Mouse (Mus musculus): ENCODE measurements around the gene 4930432K21Rik. TPM values are rescaled to one million over a fixed set of nuclear protein-coding genes. Genes with fewer than 3 reads are reported as not detected.

Gene 4930432K21Rik
- polyA plus RNA-seq, 1 experiment from 2014 or later: 2.7 TPM

DNA sequence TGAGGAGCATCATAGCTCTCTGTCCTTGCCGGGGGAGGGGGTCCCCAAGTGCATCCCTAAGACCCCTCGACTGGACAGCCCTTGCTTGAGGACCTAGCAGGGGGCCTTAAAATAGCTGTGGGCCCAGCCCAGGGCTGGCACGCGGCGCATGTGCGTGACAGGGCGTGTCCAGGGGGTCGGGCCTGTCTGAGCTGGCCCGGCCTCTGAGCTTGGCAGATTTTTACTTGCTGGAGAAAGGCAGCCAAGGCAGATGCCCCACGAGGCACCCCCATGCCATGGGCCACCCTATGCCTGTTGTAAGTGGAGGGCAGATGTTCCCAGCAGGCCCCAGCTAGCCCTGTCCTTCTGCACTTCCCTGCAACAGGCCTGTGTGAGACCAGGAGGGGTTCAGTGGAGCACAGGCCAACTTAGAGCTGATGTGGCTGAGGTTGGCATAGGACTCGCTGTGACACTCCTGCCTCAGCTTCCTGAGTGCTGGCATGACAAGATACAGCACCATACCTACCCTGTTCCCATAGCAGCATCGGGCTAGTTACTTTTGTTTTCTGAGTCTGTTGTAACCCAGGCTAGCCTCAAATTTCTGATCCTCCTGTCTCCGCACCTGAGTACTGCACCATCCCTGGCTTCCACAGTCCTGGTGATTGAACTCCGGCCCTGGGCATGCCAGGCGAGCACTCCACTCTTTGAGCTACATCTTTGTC is 53.9 kb downstream of the 4930432K21Rik start:
- H3K4me1 ChIP-seq (ENCODE audit: control insufficient read depth, insufficient read depth, low read depth, low read length): peaks cover 26% of the 10 kb centered on the region
- H3K9ac ChIP-seq (ENCODE audit: low read depth, low read length): peak overlapping the region; percentile 61
- WGBS: 63% methylated on average over 15 of the region's 15 CpGs
- no peaks in the 10 kb centered on the region for H3K9me3 ChIP-seq (ENCODE audit: control insufficient read depth, low read length)
- H3K27me3 ChIP-seq (replicated peaks; ENCODE audit: control insufficient read depth, insufficient read depth, low read length): no peaks in the 10 kb centered on the region
- H3K27ac ChIP-seq (ENCODE audit: low read depth, low read length): peak overlapping the region; percentile 78
- no peaks in the 10 kb centered on the region for H3K36me3 ChIP-seq (ENCODE audit: control insufficient read depth, insufficient read depth, low read length)
- H3K4me2 ChIP-seq (ENCODE audit: low read length): peak overlapping the region; percentile 78
- peak overlapping the region; percentile 47 for H3K4me3 ChIP-seq (ENCODE audit: low read length)
- ATAC-seq: 0 out of 2 replicates have a peak, but pooled peaks have one; percentile 2

DNA sequence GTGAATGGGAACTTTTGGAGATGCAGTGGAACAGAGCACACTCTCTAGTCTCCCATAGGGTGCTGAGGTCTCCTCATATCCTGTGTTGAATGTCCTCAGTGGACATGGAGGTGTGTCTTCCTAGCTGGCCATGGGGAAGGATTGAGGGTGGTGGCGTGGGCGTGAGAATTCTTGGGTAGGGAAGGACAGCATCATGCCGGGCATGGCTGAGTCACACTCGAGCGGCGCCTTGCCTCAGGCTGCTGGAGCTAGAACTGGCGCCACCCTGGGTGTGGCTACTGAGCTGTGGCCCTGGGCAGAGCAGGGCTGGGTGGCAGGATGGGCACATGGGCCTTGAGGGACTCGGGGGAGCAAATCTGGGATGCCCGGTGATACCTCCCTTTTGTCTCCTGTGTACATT is 54.6 kb downstream of the 4930432K21Rik start:
- Histone ChIP-seq H3K4me1 (ENCODE audit: control insufficient read depth, insufficient read depth, low read depth, low read length) (peaks cover 26% of the 10 kb centered on the region), H3K4me3 (ENCODE audit: low read length) (0 out of 2 replicates have a peak overlapping the region, but pooled peaks have one; percentile 3)
- ATAC-seq: no peak

DNA sequence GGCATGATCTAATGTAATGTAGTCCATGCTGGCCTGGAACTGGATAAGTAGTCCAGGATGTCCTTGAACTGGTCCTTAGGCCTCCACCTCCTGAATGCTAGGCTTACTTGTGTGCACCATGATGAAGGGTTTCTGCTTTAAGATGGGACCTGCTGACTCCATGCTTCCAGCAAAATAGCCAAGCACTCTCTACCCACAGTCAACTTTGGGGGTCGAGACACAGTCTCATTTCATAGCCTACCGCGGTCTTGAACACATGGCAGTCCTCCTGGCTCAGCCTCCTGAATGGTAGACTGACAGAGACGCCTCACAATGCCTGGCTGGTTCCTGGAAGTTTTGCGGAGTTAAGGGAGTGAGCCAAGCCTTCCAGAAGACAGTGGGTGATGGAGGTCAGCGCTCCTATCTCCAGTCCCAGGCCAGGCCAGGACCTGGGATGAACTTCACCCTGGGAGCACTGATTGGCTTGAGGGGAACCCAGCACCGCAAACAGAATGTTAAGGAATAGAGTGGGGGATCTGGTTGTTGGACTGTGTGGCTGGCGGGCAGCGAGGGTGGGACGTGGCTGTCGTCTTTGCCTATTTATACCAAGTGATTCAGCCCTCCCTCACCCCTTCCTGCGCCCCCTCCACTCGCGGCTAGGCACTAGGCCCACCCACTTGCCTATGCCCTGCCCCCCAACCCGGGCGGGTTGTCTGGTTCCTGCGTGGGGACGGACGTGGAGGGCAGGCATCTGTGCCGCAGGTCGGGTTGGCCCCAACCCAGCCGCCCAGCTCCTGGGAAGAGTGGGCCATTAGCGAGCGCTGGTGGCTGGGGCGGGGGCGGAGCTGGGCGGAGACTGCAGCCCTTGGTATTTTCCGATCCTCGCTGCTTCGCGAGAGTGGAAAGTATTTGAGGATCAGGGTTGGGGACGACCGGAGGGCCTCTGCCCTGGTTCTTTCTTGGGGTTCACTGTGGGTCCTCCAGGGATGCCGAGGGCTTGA is 55.4 kb downstream of the 4930432K21Rik start:
- Histone ChIP-seq H3K9ac (ENCODE audit: low read depth, low read length) (peak overlapping the region; percentile 29), H3K4me2 (ENCODE audit: low read length) (peak overlapping the region; percentile 78), H3K27ac (ENCODE audit: low read depth, low read length) (peak overlapping the region; percentile 72), H3K4me3 (ENCODE audit: low read length) (peak overlapping the region; percentile 40), H3K4me1 (ENCODE audit: control insufficient read depth, insufficient read depth, low read depth, low read length) (peaks cover 24% of the 10 kb centered on the region), H3K9me3 (ENCODE audit: control insufficient read depth, low read length) (no peaks in the 10 kb centered on the region), H3K27me3 (replicated peaks; ENCODE audit: control insufficient read depth, insufficient read depth, low read length) (no peaks in the 10 kb centered on the region), H3K36me3 (ENCODE audit: control insufficient read depth, insufficient read depth, low read length) (no peaks in the 10 kb centered on the region)
- ATAC-seq: peak; percentile 50
- 13% methylated on average over 27 of the region's 34 CpGs for WGBS

More for the DNA sequence above, 54.6 kb downstream of the 4930432K21Rik start:
- WGBS: 82% methylated on average over 9 of the region's 9 CpGs
- Histone ChIP-seq H3K36me3 (ENCODE audit: control insufficient read depth, insufficient read depth, low read length) (no peaks in the 10 kb centered on the region), H3K4me2 (ENCODE audit: low read length) (peak overlapping the region; percentile 78), H3K9ac (ENCODE audit: low read depth, low read length) (no peak overlapping the region), H3K27me3 (replicated peaks; ENCODE audit: control insufficient read depth, insufficient read depth, low read length) (no peaks in the 10 kb centered on the region), H3K27ac (ENCODE audit: low read depth, low read length) (no peak overlapping the region), H3K9me3 (ENCODE audit: control insufficient read depth, low read length) (no peaks in the 10 kb centered on the region)

DNA sequence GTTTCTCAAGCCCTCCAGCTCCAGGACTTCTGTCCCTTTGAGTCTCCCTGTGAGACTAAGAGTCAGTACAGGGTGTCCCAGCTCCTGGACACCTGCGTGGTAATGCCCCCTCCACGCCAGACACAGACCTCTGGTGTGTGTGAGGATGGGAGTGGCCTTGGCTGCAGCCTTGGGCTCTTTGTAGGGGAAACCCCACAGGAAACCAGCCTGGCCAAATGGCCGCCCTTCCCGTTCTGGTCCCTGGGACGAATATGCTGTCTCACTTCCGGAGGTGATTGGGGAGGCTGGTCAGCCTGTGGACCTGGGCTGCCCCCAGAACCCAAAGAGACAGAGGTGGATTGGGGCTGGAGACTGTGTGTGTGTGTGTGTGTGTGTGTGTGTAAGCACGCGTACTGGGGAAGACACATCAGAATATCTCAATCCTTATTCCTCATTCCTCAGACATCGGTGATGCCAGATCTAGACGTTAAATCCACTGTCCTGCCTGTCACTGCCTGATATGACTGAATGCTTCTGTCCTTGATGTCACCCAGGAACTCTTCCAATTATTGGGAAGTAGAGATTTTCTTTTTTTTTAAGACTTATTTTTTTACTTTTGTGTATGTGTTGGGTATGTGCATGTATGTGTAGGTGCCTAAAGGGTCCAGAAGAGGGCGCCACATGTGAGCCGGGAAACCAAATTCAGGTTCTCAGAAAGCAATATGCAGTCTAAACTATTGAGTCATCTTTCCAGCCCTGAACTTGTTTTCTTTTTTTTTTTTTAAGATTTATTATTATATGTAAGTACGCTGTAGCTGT is 56.3 kb downstream of the 4930432K21Rik start:
- Histone ChIP-seq H3K4me3 (ENCODE audit: low read length) (peak overlapping the region; percentile 40), H3K27me3 (replicated peaks; ENCODE audit: control insufficient read depth, insufficient read depth, low read length) (no peaks in the 10 kb centered on the region), H3K36me3 (ENCODE audit: control insufficient read depth, insufficient read depth, low read length) (no peaks in the 10 kb centered on the region; the same call in 1 of the 2 replicates), H3K4me2 (ENCODE audit: low read length) (peak overlapping the region; percentile 78), H3K9me3 (ENCODE audit: control insufficient read depth, low read length) (no peaks in the 10 kb centered on the region), H3K9ac (ENCODE audit: low read depth, low read length) (peak overlapping the region; percentile 29), H3K4me1 (ENCODE audit: control insufficient read depth, insufficient read depth, low read depth, low read length) (peaks cover 24% of the 10 kb centered on the region), H3K27ac (ENCODE audit: low read depth, low read length) (peak overlapping the region; percentile 72)
- 56% methylated on average over 13 of the region's 13 CpGs for WGBS
- ATAC-seq: peak; percentile 12; the same call in 1 of the 2 replicates

DNA sequence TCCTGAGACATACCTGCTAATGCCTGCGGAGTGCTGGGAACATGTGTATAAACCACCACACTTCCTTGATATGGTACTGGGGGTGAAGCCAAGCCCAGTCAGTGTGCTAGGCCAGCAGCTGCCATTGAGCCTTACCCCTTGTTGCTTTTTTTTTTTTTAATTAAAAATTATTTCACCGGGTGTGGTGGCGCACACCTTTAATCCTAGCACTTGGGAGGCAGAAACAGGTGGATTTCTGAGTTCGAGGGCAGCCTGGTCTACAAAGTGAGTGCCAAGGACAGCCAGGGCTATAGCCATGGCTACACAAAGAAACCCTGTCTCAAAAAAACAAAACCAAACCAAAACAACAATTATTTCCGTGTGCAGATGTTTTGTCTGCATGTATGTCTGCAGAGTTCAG is 57.2 kb downstream of the 4930432K21Rik start:
- Histone ChIP-seq H3K9ac (ENCODE audit: low read depth, low read length) (no peak overlapping the region), H3K4me2 (ENCODE audit: low read length) (no peak overlapping the region), H3K36me3 (ENCODE audit: control insufficient read depth, insufficient read depth, low read length) (no peaks in the 10 kb centered on the region; the same call in 1 of the 2 replicates), H3K4me1 (ENCODE audit: control insufficient read depth, insufficient read depth, low read depth, low read length) (peaks cover 25% of the 10 kb centered on the region), H3K27ac (ENCODE audit: low read depth, low read length) (no peak overlapping the region), H3K4me3 (ENCODE audit: low read length) (no peak overlapping the region), H3K9me3 (ENCODE audit: control insufficient read depth, low read length) (no peaks in the 10 kb centered on the region), H3K27me3 (replicated peaks; ENCODE audit: control insufficient read depth, insufficient read depth, low read length) (no peaks in the 10 kb centered on the region)
- no peak for ATAC-seq
- WGBS: 90% methylated on average over 5 of the region's 5 CpGs

DNA sequence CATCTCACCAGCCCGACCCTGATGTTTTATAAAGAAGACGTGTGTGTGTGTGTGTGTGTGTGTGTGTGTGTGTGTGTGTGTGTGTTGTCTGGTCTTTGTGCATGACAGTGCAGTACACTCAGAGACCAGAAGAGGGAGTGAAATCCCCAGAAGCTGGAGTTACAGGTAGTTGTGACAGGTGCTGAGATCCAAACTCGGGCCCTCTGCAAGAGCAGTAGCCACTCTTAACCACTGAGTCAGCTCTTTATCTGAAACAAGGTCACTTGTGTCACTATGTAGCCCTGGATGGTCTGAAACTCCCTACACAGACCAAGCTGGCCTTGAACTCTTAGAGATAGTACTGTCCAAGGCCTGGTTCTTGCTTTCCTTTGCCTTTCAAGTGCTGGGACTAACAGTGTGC is 58.8 kb downstream of the 4930432K21Rik start:
- WGBS: 89% methylated on average over 3 of the region's 3 CpGs
- Histone ChIP-seq H3K27me3 (replicated peaks; ENCODE audit: control insufficient read depth, insufficient read depth, low read length) (no peaks in the 10 kb centered on the region), H3K4me2 (ENCODE audit: low read length) (no peak overlapping the region), H3K27ac (ENCODE audit: low read depth, low read length) (no peak overlapping the region), H3K4me1 (ENCODE audit: control insufficient read depth, insufficient read depth, low read depth, low read length) (peaks cover 21% of the 10 kb centered on the region), H3K9ac (ENCODE audit: low read depth, low read length) (no peak overlapping the region), H3K36me3 (ENCODE audit: control insufficient read depth, insufficient read depth, low read length) (peaks cover 7% of the 10 kb centered on the region), H3K9me3 (ENCODE audit: control insufficient read depth, low read length) (no peaks in the 10 kb centered on the region), H3K4me3 (ENCODE audit: low read length) (no peak overlapping the region)
- no peak for ATAC-seq

DNA sequence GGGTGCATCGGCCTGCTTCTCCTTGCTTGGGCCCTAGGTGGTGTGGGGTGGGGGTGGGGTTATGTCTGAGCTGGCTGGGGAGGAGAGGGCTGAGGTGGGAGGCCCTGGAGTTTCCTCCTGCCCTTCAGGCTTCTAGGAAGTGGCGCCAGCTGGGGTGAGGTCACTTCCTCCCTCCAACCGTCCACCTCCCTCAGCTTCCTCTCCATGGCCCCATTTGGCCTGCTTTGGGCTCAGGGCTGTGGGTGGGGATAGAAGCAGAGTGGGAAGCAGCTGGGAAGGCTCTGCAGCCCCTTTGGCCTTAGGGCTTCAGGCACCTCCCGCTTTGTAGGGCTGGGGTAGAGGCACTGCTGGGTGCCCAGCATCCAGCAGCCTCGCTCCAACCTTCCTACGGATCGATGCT is 60.0 kb downstream of the 4930432K21Rik start:
- H3K9me3 ChIP-seq (ENCODE audit: control insufficient read depth, low read length): no peaks in the 10 kb centered on the region
- ATAC-seq: no peak
- no peaks in the 10 kb centered on the region for H3K27me3 ChIP-seq (replicated peaks; ENCODE audit: control insufficient read depth, insufficient read depth, low read length)
- H3K9ac ChIP-seq (ENCODE audit: low read depth, low read length): peak overlapping the region; percentile 45
- H3K27ac ChIP-seq (ENCODE audit: low read depth, low read length): 0 out of 2 replicates have a peak overlapping the region, but pooled peaks have one; percentile 12
- peaks cover 14% of the 10 kb centered on the region for H3K36me3 ChIP-seq (ENCODE audit: control insufficient read depth, insufficient read depth, low read length)
- H3K4me3 ChIP-seq (ENCODE audit: low read length): no peak overlapping the region
- no peak overlapping the region for H3K4me2 ChIP-seq (ENCODE audit: low read length)
- WGBS: 62% methylated on average over 7 of the region's 7 CpGs
- peaks cover 21% of the 10 kb centered on the region for H3K4me1 ChIP-seq (ENCODE audit: control insufficient read depth, insufficient read depth, low read depth, low read length)

DNA sequence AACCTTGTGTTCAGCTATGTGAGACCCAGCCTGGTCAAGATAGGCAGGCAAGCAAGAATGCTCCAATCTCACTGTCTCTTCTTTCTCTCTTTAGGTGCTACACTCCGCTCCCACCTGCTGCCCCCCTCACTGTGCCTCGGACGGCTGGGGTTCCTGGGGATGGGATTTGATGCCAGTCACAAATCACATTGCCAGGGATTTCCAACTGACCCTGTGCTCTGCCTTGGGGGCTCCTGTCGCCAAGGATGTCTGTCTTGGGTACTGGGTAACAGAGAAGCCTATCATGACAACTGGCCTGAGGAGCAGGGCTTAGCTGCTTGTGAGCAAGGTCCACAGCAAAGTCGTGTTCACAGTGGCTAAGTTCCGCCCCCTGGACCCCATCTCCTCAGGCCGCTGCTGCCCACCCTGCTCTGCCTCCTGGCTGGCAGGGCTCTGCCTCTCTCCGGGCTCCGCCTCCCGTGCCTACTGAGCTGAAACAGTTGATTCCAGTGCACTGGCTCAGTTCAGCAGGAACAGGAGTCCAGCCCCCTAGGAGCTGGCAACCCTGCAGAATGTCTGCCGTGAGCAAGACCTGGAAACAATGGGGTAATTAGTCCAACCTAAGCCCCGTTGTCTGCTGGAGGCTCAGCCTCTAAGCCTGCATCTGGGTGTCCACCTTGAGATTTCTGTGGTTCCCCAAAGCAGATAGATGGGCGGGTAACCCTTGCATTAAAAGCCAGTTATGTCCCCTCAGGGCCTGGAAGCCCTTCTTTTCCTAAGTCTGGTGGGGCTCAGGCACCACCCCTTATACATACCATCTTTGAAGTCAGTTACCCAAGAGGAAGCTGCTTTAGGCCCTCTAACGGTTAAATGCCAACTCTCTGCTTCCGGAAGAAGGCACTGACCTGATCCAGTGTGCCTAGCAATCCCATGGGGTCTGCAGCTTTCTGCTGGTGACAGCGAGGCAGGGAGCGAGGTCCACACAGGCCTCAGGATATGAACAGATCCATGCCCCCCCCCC is 60.9 kb downstream of the 4930432K21Rik start:
- ATAC-seq: peak; percentile 48; the same call in 1 of the 2 replicates

More for the DNA sequence above, 60.9 kb downstream of the 4930432K21Rik start:
- peak overlapping the region; percentile 19; the same call in 1 of the 2 replicates for H3K9ac ChIP-seq (ENCODE audit: low read depth, low read length)
- H3K36me3 ChIP-seq (ENCODE audit: control insufficient read depth, insufficient read depth, low read length): peaks cover 14% of the 10 kb centered on the region
- no peaks in the 10 kb centered on the region for H3K9me3 ChIP-seq (ENCODE audit: control insufficient read depth, low read length)
- peaks cover 21% of the 10 kb centered on the region for H3K4me1 ChIP-seq (ENCODE audit: control insufficient read depth, insufficient read depth, low read depth, low read length)
- no peak overlapping the region for H3K4me2 ChIP-seq (ENCODE audit: low read length)
- H3K27ac ChIP-seq (ENCODE audit: low read depth, low read length): peak overlapping the region; percentile 10
- H3K4me3 ChIP-seq (ENCODE audit: low read length): no peak overlapping the region
- no peaks in the 10 kb centered on the region for H3K27me3 ChIP-seq (replicated peaks; ENCODE audit: control insufficient read depth, insufficient read depth, low read length)
- WGBS: 40% methylated on average over 17 of the region's 17 CpGs

Measured in hindbrain, embryonic 16.5 days (tissue).